Mouse (Mus musculus) ES-Bruce4 (cell line): ENCODE results near the gene Krtap15. TPM values are rescaled to one million over a fixed set of nuclear protein-coding genes. Genes with fewer than 3 reads are reported as not detected.

Source experiments
- H3K27ac ChIP-seq: 2 replicates; pipeline ENCODE4 v1.5.1; 2012; ENCODE audit warnings: low read length, inconsistent platforms; ENCODE audit not compliant: insufficient read depth
- H3K27me3 ChIP-seq: 2 replicates; pipeline ENCODE4 v1.6.1; 2012; ENCODE audit warnings: mild to moderate bottlenecking, low read length, inconsistent platforms; ENCODE audit not compliant: control insufficient read depth, poor library complexity, insufficient read depth, severe bottlenecking
- H3K36me3 ChIP-seq: 2 replicates; pipeline ENCODE4 v1.6.1; 2012; ENCODE audit warnings: inconsistent platforms, mild to moderate bottlenecking, low read length, moderate library complexity; ENCODE audit not compliant: control insufficient read depth, poor library complexity, insufficient read depth, severe bottlenecking
- H3K4me1 ChIP-seq: one replicate; pipeline ENCODE4 v1.8.1; 2011; ENCODE audit warnings: low read length; ENCODE audit not compliant: control insufficient read depth, insufficient read depth
- H3K4me3 ChIP-seq: 2 replicates; pipeline ENCODE4 v1.5.1; 2011; ENCODE audit warnings: low read depth, mild to moderate bottlenecking, low read length
- H3K9ac ChIP-seq: 2 replicates; pipeline ENCODE4 v1.6.1; 2012; ENCODE audit warnings: low read depth, mild to moderate bottlenecking, inconsistent platforms; ENCODE audit not compliant: poor library complexity, severe bottlenecking
- H3K9me3 ChIP-seq: replicated peaks from 2 replicates; pipeline ENCODE4 v1.6.1; 2012; ENCODE audit warnings: mild to moderate bottlenecking, low read length, inconsistent platforms; ENCODE audit not compliant: control insufficient read depth, poor library complexity, insufficient read depth, severe bottlenecking
- CTCF ChIP-seq: IDR thresholded peaks from one replicate; pipeline ENCODE4 v1.8.1; 2011; ENCODE audit warnings: low read depth, low read length
- EP300 ChIP-seq: IDR thresholded peaks from 2 replicates; pipeline ENCODE4 v1.6.1; 2011; ENCODE audit warnings: low read depth, low read length; ENCODE audit not compliant: insufficient read depth
- POLR2A ChIP-seq: IDR thresholded peaks from one replicate; pipeline ENCODE4 v1.8.1; 2011; ENCODE audit warnings: low read length; ENCODE audit not compliant: insufficient read depth
- polyA plus RNA-seq: library from polyadenylated mRNA; stranded (reverse); fragments of >200 nt; gene quantifications from 2 replicates; pipeline ENCODE4 v1.2.4, GENCODE M21; 2011; ENCODE audit warnings: low read depth; ENCODE audit not compliant: missing spikeins, insufficient read depth, insufficient read length

Gene Krtap15
- polyA plus RNA-seq, 1 experiment: not detected

GRCm38 (mm10) chr16:88869311-88869710 lies 49.3 kb downstream of the Krtap15 start, which contains the start of gene Krtap19-1:
TSS of gene Krtap19-1 (minus strand) at chr16:88869411.
- no peaks in the 10 kb centered on the region for H3K4me1 ChIP-seq
- no peak within 1 kb of the TSS for H3K4me3 ChIP-seq
- no peak within 1 kb of the TSS for H3K9ac ChIP-seq
- TF ChIP-seq EP300 (no peak), POLR2A (no peak), CTCF (no peak)
- no peaks in the 10 kb centered on the region for H3K36me3 ChIP-seq
- H3K27ac ChIP-seq: no peak within 1 kb of the TSS
- H3K27me3 ChIP-seq: no peaks in the 10 kb centered on the region
- H3K9me3 ChIP-seq: no peaks in the 10 kb centered on the region

DNA sequence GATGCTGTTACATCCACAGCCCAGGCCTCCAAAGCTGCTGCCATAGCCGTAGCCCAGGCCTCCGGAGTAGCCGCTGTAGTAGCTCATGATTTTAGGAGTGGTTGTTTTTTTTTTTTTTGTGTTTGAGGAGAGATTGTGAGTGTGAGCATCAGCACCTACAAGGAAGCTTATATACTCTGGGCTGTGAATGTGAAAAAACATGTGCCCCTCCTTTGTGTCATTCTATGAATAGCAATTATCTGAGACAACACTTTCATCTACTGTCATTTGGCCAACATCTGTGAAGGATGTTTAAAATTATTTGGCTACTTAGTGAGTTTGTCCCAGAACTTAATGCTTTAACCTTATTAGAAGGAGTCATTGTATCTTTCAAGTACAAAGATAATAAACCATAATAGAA lies 54.2 kb downstream of the Krtap15 start, which contains the start of gene Krtap19-2:
TSS of gene Krtap19-2 (minus strand) at position 101 of the 400 bp plus-strand sequence.
- H3K9ac ChIP-seq: no peak within 1 kb of the TSS
- no peaks in the 10 kb centered on the region for H3K9me3 ChIP-seq
- no peaks in the 10 kb centered on the region for H3K4me1 ChIP-seq
- TF ChIP-seq EP300: no peak
- no peak for TF ChIP-seq POLR2A
- TF ChIP-seq CTCF: no peak
- no peaks in the 10 kb centered on the region for H3K27me3 ChIP-seq
- no peak within 1 kb of the TSS for H3K27ac ChIP-seq
- H3K36me3 ChIP-seq: no peaks in the 10 kb centered on the region
- no peak within 1 kb of the TSS for H3K4me3 ChIP-seq

DNA sequence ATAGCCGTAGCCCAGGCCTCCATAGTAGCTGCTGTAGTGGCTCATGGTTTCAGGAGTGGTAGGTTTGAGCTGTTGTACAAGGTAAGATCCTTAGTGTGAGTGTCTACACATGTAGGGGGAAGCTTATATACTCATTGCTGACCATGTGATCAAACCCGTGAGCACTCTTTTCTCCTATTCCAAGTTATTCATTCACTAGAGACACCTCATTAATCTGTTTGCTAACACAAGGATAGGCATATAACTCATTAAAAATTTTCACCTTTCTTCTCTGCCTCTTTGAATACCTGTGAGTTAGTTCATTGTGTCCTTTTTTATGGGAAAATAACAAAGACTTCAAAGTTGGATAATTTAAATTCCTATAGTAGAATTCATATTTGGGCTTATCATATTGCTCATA lies 57.9 kb downstream of the Krtap15 start, which contains the start of gene Krtap19-3:
TSS of gene Krtap19-3 (minus strand) at position 101 of the 400 bp plus-strand sequence.
- Histone ChIP-seq H3K9ac (no peak within 1 kb of the TSS), H3K27me3 (no peaks in the 10 kb centered on the region), H3K4me3 (no peak within 1 kb of the TSS), H3K27ac (no peak within 1 kb of the TSS), H3K36me3 (no peaks in the 10 kb centered on the region), H3K9me3 (no peaks in the 10 kb centered on the region), H3K4me1 (no peaks in the 10 kb centered on the region)
- TF ChIP-seq POLR2A (no peak), CTCF (no peak), EP300 (no peak)

Other genes starting within 250 kb of the Krtap15 start
- not detected in 2 replicates for gene Krtap24-1, start 207.9 kb upstream of the Krtap15 start, polyA plus RNA-seq
- not detected in 2 replicates for gene 2310079G19Rik, start 192.5 kb upstream of the Krtap15 start, polyA plus RNA-seq
- gene Krtap26-1, start 172.4 kb upstream of the Krtap15 start, polyA plus RNA-seq: not detected in 2 replicates
- not detected in 2 replicates for gene Krtap27-1, start 148.5 kb upstream of the Krtap15 start, polyA plus RNA-seq
- not detected in 2 replicates for gene 2310061N02Rik, start 112.3 kb upstream of the Krtap15 start, polyA plus RNA-seq
- not detected in 2 replicates for gene Krtap13-1, start 91.4 kb upstream of the Krtap15 start, polyA plus RNA-seq
- gene Krtap13, start 68.6 kb upstream of the Krtap15 start, polyA plus RNA-seq: not detected in 2 replicates
- not detected in 2 replicates for gene 2310034C09Rik, start 61.4 kb upstream of the Krtap15 start, polyA plus RNA-seq
- not detected in 2 replicates for gene 2310057N15Rik, start 46.0 kb upstream of the Krtap15 start, polyA plus RNA-seq
- gene Gm5965, start 42.3 kb upstream of the Krtap15 start, polyA plus RNA-seq: not detected in 2 replicates
- not detected in 2 replicates for gene Gm20741, start 8.0 kb upstream of the Krtap15 start, polyA plus RNA-seq
- not detected in 2 replicates for gene Krtap14, start 5.9 kb downstream of the Krtap15 start, polyA plus RNA-seq
- gene Krtap19-1, start 49.2 kb downstream of the Krtap15 start, polyA plus RNA-seq: not detected in 2 replicates
- not detected in 2 replicates for gene Krtap19-2, start 54.1 kb downstream of the Krtap15 start, polyA plus RNA-seq
- gene Krtap19-3, start 57.8 kb downstream of the Krtap15 start, polyA plus RNA-seq: not detected in 2 replicates
- gene Krtap19-4, start 64.9 kb downstream of the Krtap15 start, polyA plus RNA-seq: not detected in 2 replicates
- gene Krtap19-5, start 76.2 kb downstream of the Krtap15 start, polyA plus RNA-seq: not detected in 2 replicates
- not detected in 2 replicates for gene Krtap19-9b, start 112.0 kb downstream of the Krtap15 start, polyA plus RNA-seq
- not detected in 2 replicates for gene Krtap16-3, start 142.7 kb downstream of the Krtap15 start, polyA plus RNA-seq
- not detected in 2 replicates for gene Krtap22-2, start 190.5 kb downstream of the Krtap15 start, polyA plus RNA-seq
- gene Gm10229, start 195.1 kb downstream of the Krtap15 start, polyA plus RNA-seq: not detected in 2 replicates
- not detected in 2 replicates for gene Krtap6-1, start 211.5 kb downstream of the Krtap15 start, polyA plus RNA-seq
- not detected in 2 replicates for gene Gm10228, start 221.3 kb downstream of the Krtap15 start, polyA plus RNA-seq
- gene Krtap6-5, start 227.7 kb downstream of the Krtap15 start, polyA plus RNA-seq: not detected in 2 replicates
- not detected in 2 replicates for gene 1110025L11Rik, start 243.8 kb downstream of the Krtap15 start, polyA plus RNA-seq